Mouse (Mus musculus) C2C12 (cell line): ENCODE data around the gene Mbnl2.

ENCODE experiments used
- CTCF ChIP-seq: IDR thresholded peaks from one replicate; pipeline ENCODE4 v1.5.1; 2011; ENCODE audit not compliant: control insufficient read depth, insufficient read depth, insufficient read length
- FOSL1 ChIP-seq: IDR thresholded peaks from one replicate; pipeline ENCODE4 v1.8.0; 2011; ENCODE audit warnings: mild to moderate bottlenecking, low read length; ENCODE audit not compliant: poor library complexity, insufficient read depth, severe bottlenecking
- MAX ChIP-seq: IDR thresholded peaks from one replicate; pipeline ENCODE4 v1.6.1; 2011; ENCODE audit warnings: mild to moderate bottlenecking, control low read depth
- MYOD1 ChIP-seq: IDR thresholded peaks from one replicate; pipeline ENCODE4 v1.6.1; 2011; ENCODE audit warnings: low read depth; ENCODE audit not compliant: control insufficient read depth, insufficient read length

- no peak for TF ChIP-seq CTCF
- TF ChIP-seq FOSL1 = no peak
- no peak for TF ChIP-seq MYOD1
- TF ChIP-seq MAX = no peak
These were observed 79.7 kb downstream of the Mbnl2 start for GRCm38 (mm10) chr14:120355040-120355741.
